Mouse (Mus musculus) liver, embryonic 15.5 days (tissue): Measurements from ENCODE around the gene Toe1. TPM values are rescaled to one million over a fixed set of nuclear protein-coding genes. Genes with fewer than 3 reads are reported as not detected.

Source experiments
- ATAC-seq: fragments of 200-750 bp; cut with Nextera tagmentation; 2 replicates; pipeline ENCODE4 v1.8.0; 2017; ENCODE audit warnings: moderate number of reproducible peaks, mild to moderate bottlenecking, moderate library complexity; ENCODE audit not compliant: insufficient read depth
- H3K27ac ChIP-seq: fragments of 300-500 bp; sonication (generic); replicated peaks from 2 replicates; pipeline ENCODE4 v1.5.1; 2015; ENCODE audit warnings: mild to moderate bottlenecking, inconsistent platforms
- H3K27me3 ChIP-seq: fragments of 300-500 bp; sonication (generic); 2 replicates; pipeline ENCODE4 v1.6.1; 2015; ENCODE audit warnings: mild to moderate bottlenecking, inconsistent platforms
- H3K36me3 ChIP-seq: fragments of 300-500 bp; sonication (generic); replicated peaks from 2 replicates; pipeline ENCODE4 v1.6.1; 2015; ENCODE audit warnings: moderate library complexity, mild to moderate bottlenecking, inconsistent platforms
- H3K4me1 ChIP-seq: fragments of 300-500 bp; sonication (generic); replicated peaks from 2 replicates; pipeline ENCODE4 v1.6.1; 2015; ENCODE audit warnings: inconsistent platforms
- H3K4me2 ChIP-seq: fragments of 300-500 bp; sonication (generic); 2 replicates; pipeline ENCODE4 v1.6.1; 2015; ENCODE audit warnings: moderate library complexity, mild to moderate bottlenecking, inconsistent platforms
- H3K4me3 ChIP-seq: fragments of 300-500 bp; sonication (generic); replicated peaks from 2 replicates; pipeline ENCODE4 v1.5.1; 2015; ENCODE audit warnings: mild to moderate bottlenecking, inconsistent platforms
- H3K9ac ChIP-seq: fragments of 300-500 bp; sonication (generic); 2 replicates; pipeline ENCODE4 v1.6.1; 2015; ENCODE audit warnings: moderate library complexity, mild to moderate bottlenecking, inconsistent platforms
- H3K9me3 ChIP-seq: fragments of 300-500 bp; sonication (generic); replicated peaks from 2 replicates; pipeline ENCODE4 v1.6.1; 2016; ENCODE audit warnings: inconsistent platforms
- WGBS: fragments of 180-500 bp; shearing (Covaris S2); methylation state at CpG from one replicate; pipeline ENCODE4 v1.1.7; 2015; ENCODE audit warnings: mixed read lengths; ENCODE audit not compliant: insufficient replicate concordance; 5-methylcytosine and 5-hydroxymethylcytosine counted together
- polyA plus RNA-seq: library from polyadenylated mRNA; unstranded; fragments of >200 nt; fragmentation: Nextera tagmentation; extraction: Ambion mirVana; gene quantifications from 2 replicates; pipeline ENCODE4 v1.2.1, GENCODE M21; 2015

The Toe1 gene
- polyA plus RNA-seq, 1 experiment from 2014 or later = 14.8 TPM

- peak overlapping the region; percentile 83 for H3K4me2 ChIP-seq
- H3K9me3 ChIP-seq = no peaks in the 10 kb centered on the region
- ATAC-seq = peak; percentile 28
- no peaks in the 10 kb centered on the region for H3K36me3 ChIP-seq
- H3K9ac ChIP-seq = peak overlapping the region; percentile 70
- H3K27ac ChIP-seq = peak overlapping the region; percentile 66
- peaks cover 20% of the 10 kb centered on the region for H3K27me3 ChIP-seq
- WGBS = 2% methylated on average over 29 of the region's 29 CpGs
- peaks cover 34% of the 10 kb centered on the region for H3K4me1 ChIP-seq
- peak overlapping the region; percentile 69 for H3K4me3 ChIP-seq
Measured at GRCm38 (mm10) chr4:116824541-116825004, 17.1 kb upstream of the Toe1 start.

DNA sequence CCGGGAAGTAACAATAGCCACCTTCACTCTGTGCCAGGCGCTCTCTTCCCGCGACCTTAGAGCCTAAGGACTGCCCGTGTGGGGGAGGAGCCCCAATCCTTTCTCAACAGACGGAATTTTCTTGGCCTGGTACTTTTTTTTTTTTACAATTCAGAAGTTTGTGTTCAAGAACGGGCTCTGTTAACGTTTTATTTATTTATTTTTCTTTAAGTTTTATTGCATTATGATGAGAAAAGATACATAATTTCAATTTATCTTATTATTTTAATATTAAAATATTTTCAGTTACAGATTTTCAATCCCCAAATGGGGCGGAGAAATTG is 14.2 kb upstream of the Toe1 start, which contains the start of gene Hpdl:
Gene Hpdl, minus strand, starts transcription at position 14 of the 323 bp plus-strand sequence.
- H3K9me3 ChIP-seq = no peaks in the 10 kb centered on the region
- no peak for ATAC-seq
- peaks cover 32% of the 10 kb centered on the region for H3K27me3 ChIP-seq
- 10% methylated on average over 9 of the region's 9 CpGs for WGBS
- H3K9ac ChIP-seq = peak within 1 kb of the TSS; percentile 57; the same call in 1 of the 2 replicates
- H3K4me1 ChIP-seq = peaks cover 34% of the 10 kb centered on the region
- peak within 1 kb of the TSS; percentile 92 for H3K4me2 ChIP-seq
- no peak within 1 kb of the TSS for H3K27ac ChIP-seq
- H3K4me3 ChIP-seq = peak within 1 kb of the TSS; percentile 64
- H3K36me3 ChIP-seq = no peaks in the 10 kb centered on the region

DNA sequence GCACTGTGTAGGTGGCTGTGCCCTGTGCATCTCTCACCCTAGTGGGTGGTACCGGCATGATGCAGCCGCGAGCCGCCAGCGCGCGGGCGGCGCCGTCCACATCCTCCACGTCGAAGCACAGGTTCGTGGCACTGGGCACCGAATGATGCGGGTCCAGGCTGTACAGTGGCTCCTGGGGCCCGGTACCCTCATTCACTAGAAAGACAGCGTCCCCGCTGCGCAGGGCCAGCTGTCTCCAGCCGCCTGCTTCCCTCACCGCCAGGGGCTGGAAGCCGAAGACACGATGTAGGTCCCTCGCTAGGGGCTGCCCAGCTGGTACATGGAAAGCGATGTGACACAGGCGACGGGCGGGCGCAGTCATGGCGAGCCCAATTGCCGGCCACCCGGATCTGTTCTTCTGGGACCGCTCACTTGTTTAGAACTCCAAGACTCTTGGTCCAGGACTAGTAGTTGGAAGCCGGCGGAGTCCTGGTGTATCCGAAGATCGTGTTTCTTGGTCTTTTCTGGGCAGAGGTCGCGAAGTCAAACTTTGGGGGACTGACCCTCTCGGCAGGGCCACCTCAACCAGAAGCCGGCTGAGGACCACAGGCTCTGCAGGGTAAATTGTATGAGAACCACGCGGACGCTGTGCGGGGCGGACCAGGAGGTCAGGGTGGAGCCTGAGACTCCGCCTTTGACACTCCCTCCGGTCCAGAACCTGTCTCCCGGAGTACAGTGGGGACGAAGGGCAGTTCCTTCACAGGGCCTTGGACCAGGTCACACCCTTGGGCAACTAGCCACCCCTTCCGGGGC is 13.7 kb upstream of the Toe1 start:
- Histone ChIP-seq H3K4me1 (peaks cover 34% of the 10 kb centered on the region), H3K36me3 (no peaks in the 10 kb centered on the region), H3K27me3 (peaks cover 32% of the 10 kb centered on the region), H3K4me3 (peak overlapping the region; percentile 64), H3K9me3 (no peaks in the 10 kb centered on the region), H3K4me2 (peak overlapping the region; percentile 92), H3K27ac (no peak overlapping the region), H3K9ac (peak overlapping the region; percentile 57; the same call in 1 of the 2 replicates)
- ATAC-seq = peak; percentile 73
- under 1% methylated on average over 51 of the region's 51 CpGs for WGBS

- H3K9ac ChIP-seq = no peak overlapping the region
- peak overlapping the region; percentile 64 for H3K4me3 ChIP-seq
- no peak for ATAC-seq
- H3K4me1 ChIP-seq = peaks cover 32% of the 10 kb centered on the region
- WGBS = 37% methylated on average over 32 of the region's 32 CpGs
- peaks cover 32% of the 10 kb centered on the region for H3K27me3 ChIP-seq
- no peaks in the 10 kb centered on the region for H3K36me3 ChIP-seq
- peak overlapping the region; percentile 92 for H3K4me2 ChIP-seq
- no peaks in the 10 kb centered on the region for H3K9me3 ChIP-seq
- H3K27ac ChIP-seq = no peak overlapping the region
Measured at GRCm38 (mm10) chr4:116819968-116820901, 12.8 kb upstream of the Toe1 start.

- no peak for ATAC-seq
- H3K4me1 ChIP-seq = peaks cover 17% of the 10 kb centered on the region
- WGBS = 67% methylated on average over 6 of the region's 6 CpGs
- peaks cover 32% of the 10 kb centered on the region for H3K27me3 ChIP-seq
- no peaks in the 10 kb centered on the region for H3K36me3 ChIP-seq
- H3K27ac ChIP-seq = no peak overlapping the region
- no peak overlapping the region for H3K4me2 ChIP-seq
- no peak overlapping the region for H3K9ac ChIP-seq
- H3K9me3 ChIP-seq = no peaks in the 10 kb centered on the region
- no peak overlapping the region for H3K4me3 ChIP-seq
Measured at GRCm38 (mm10) chr4:116817486-116817885, 10.0 kb upstream of the Toe1 start.

DNA sequence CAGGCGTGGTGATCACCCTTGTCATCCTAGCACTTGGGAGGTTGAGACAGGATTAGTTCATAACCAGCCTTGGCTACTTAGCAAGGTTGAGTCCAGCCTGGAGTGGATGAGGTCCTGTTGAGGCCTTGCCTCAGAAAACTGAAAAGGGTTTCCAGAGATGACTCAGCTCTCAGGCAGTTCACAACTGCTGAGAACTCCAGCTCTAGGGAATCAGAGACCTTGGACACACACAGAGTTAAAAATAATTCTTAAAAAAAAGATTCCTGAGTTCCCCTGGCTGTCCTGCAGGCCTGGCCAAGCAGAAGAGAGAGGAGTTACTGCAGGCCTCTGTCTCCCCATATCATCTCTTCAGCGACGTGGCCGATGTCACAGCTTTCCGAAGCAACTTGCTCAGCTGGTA is 7.8 kb upstream of the Toe1 start:
- Histone ChIP-seq H3K4me2 (no peak overlapping the region), H3K4me3 (no peak overlapping the region), H3K9ac (no peak overlapping the region), H3K9me3 (no peaks in the 10 kb centered on the region), H3K4me1 (0 out of 2 replicates have a peak, but pooled peaks cover 5% of the 10 kb centered on the region), H3K36me3 (no peaks in the 10 kb centered on the region), H3K27me3 (peaks cover 19% of the 10 kb centered on the region), H3K27ac (no peak overlapping the region)
- WGBS = 82% methylated on average over 5 of the region's 5 CpGs
- ATAC-seq = no peak

DNA sequence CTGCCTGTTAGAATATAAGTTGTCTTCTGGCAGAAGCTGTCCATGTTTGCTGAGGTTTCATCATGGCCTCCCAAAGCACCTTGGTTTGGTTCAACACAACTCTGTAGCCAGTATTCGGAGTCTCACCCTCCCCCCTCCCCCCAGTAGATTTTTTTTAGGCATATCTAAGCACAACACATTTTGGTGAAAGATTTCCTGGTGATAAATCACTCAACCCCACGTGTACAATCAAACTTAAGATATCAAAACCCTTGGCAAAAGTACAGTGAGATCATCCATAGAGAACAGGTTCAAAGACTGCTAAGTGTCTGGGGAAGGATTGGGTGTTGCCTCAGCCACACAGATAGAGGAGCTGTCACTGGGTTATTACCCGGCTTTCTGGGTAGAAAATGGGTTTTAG is 3.6 kb upstream of the Toe1 start:
- H3K4me1 ChIP-seq = peaks cover 22% of the 10 kb centered on the region
- H3K27ac ChIP-seq = no peak overlapping the region
- H3K27me3 ChIP-seq = no peaks in the 10 kb centered on the region
- H3K9me3 ChIP-seq = no peaks in the 10 kb centered on the region
- no peak overlapping the region for H3K4me2 ChIP-seq
- H3K4me3 ChIP-seq = no peak overlapping the region
- H3K36me3 ChIP-seq = no peaks in the 10 kb centered on the region
- no peak for ATAC-seq
- H3K9ac ChIP-seq = no peak overlapping the region
- WGBS = 23% methylated on average over 3 of the region's 3 CpGs

GRCm38 (mm10) chr4:116799901-116800300 is 7.5 kb downstream of the Toe1 start:
- no peaks in the 10 kb centered on the region for H3K9me3 ChIP-seq
- H3K36me3 ChIP-seq = peaks cover 37% of the 10 kb centered on the region
- H3K4me3 ChIP-seq = no peak overlapping the region
- no peak overlapping the region for H3K4me2 ChIP-seq
- no peak for ATAC-seq
- no peak overlapping the region for H3K27ac ChIP-seq
- no peaks in the 10 kb centered on the region; the same call in 1 of the 2 replicates for H3K4me1 ChIP-seq
- no peaks in the 10 kb centered on the region for H3K27me3 ChIP-seq
- WGBS = 16% methylated on average over 5 of the region's 5 CpGs
- no peak overlapping the region for H3K9ac ChIP-seq

DNA sequence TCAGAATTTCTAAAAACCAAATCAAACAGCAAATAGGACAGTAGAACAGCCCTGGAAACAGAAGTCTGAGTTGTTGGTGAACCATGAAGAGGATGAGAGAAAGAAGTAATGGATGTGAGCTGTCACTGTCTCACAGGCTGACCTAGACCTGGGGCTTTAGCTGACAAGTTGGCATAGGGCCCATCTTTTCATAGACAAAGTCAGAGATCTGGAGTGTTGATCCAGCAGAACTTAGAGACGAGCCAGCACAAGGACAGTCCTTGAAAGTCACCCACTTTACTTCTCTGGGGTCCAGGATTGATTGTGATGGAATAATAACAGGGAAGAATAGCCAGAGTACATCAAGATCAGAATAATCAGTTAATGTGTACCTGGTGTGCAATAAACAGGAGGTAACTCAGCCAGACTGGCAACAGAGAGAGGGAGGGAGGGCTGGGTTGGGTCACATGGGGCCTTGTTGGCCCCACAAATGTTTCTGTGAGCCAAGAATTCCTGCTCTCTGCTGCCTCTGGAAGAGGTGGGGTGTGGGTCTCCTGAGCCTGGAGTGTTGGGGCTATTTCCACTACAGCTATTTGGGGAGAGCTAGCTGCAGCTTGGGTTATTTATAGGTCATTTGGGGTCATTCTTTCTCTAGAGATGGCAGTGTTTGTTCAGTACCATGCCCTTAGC is 10.9 kb downstream of the Toe1 start:
- H3K9ac ChIP-seq = no peak overlapping the region
- H3K27ac ChIP-seq = no peak overlapping the region
- WGBS = 53% methylated on average over 1 of the region's 1 CpGs
- no peak for ATAC-seq
- H3K9me3 ChIP-seq = no peaks in the 10 kb centered on the region
- no peaks in the 10 kb centered on the region; the same call in 1 of the 2 replicates for H3K4me1 ChIP-seq
- no peaks in the 10 kb centered on the region for H3K27me3 ChIP-seq
- H3K36me3 ChIP-seq = 0 out of 2 replicates have a peak, but pooled peaks cover 4% of the 10 kb centered on the region
- H3K4me3 ChIP-seq = no peak overlapping the region
- H3K4me2 ChIP-seq = no peak overlapping the region

GRCm38 (mm10) chr4:116794273-116794672 is 13.2 kb downstream of the Toe1 start:
- 65% methylated on average over 2 of the region's 2 CpGs for WGBS
- ATAC-seq = no peak
- Histone ChIP-seq H3K27me3 (no peaks in the 10 kb centered on the region), H3K9me3 (no peaks in the 10 kb centered on the region), H3K36me3 (no peaks in the 10 kb centered on the region), H3K9ac (no peak overlapping the region), H3K4me3 (no peak overlapping the region), H3K4me1 (no peaks in the 10 kb centered on the region; the same call in 1 of the 2 replicates), H3K4me2 (no peak overlapping the region), H3K27ac (no peak overlapping the region)
